In the genomic region with DNA sequence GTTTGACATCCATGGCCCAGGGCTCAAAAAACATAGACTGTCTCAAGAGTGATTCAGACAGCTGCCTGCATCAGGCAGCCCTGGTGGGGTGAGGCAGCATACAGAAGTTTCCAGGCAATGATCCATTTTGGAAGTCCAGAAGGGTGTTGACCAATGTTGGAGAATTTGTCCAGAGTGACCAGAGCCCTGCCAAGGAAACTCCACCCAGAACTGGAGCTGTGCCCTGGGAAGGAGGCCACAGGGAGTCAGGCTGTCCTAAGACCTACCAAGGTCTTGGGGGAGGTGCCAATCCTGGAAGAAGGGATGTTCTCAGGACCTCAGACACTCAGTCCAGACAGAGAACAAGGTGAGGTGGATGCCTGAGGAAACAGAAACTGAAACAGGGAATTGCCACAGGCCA, we compare ENCODE assay signal across 11 mouse cellular contexts.
DNase-seq lines count a peak whose midpoint lies in the region; TF ChIP-seq lines count a peak whose summit lies in the region.
"Had no signal": no experiment of that assay in that cellular context is flagged by ENCODE, and none has a peak within 500 bp of the region (broad histone marks: within the 10 kb centered on the region; RNA-seq: fewer than 3 reads in every experiment).

No protein-coding gene starts in this region.

- peaks cover 75% of the 10 kb centered on the region for H3K9me3 ChIP-seq in E14TG2a.4 (ENCODE audit: low read length)
- H3K9me3 ChIP-seq: neural tube, embryonic 15.5 days had no signal

- intact Hi-C loops in gastrocnemius, postnatal 14 days (cut with DNase I; ENCODE audit: low total_unique reads), result no loop called here
- intact Hi-C loops in left cerebral cortex, postnatal 36 days (cut with DNase I), result no loop called here

- TF ChIP-seq CTCF in E14TG2a.4 (conservative IDR thresholded peaks at IDR 0.05; ENCODE audit: low read length), result no peak

- DNase-seq in 3134 (ENCODE audit: extremely low read depth, insufficient read length, low spot score), result peak; percentile 65
- DNase-seq in gastrocnemius, postnatal 14 days, result peak; percentile 89
- DNase-seq in lung, adult 18-20 months, result peak; percentile 80 to 86
- DNase-seq in left cerebral cortex, postnatal 36 days (ENCODE audit: low spot score in 2 of 2), result no peak
- no peak for DNase-seq in layer of hippocampus, adult 9-10 months (ENCODE audit: low spot score)
- DNase-seq in layer of hippocampus, postnatal 14 days (ENCODE audit: low spot score in 2 of 2), result no peak
- no peak for DNase-seq in frontal cortex, postnatal 25 days (ENCODE audit: low spot score in 2 of 2)

- no peaks in the 10 kb centered on the region for H3K27me3 ChIP-seq in E14TG2a.4 (ENCODE audit: insufficient read depth, low read length)
- H3K27me3 ChIP-seq: limb, embryonic 13.5 days; neural tube, embryonic 15.5 days had no signal

- H3K4me1 ChIP-seq in E14TG2a.4 (replicated peaks; ENCODE audit: low read depth, low read length), result peaks cover 8% of the 10 kb centered on the region
- H3K4me1 ChIP-seq: neural tube, embryonic 15.5 days had no signal

- H3K4me3 ChIP-seq in E14TG2a.4 (replicated peaks; ENCODE audit: low read length), result peak overlapping the region; percentile 35; the same call in 1 of the 2 replicates
- H3K4me3 ChIP-seq: limb, embryonic 13.5 days; midbrain, embryonic 10.5 days; neural tube, embryonic 15.5 days had no signal

- no peaks in the 10 kb centered on the region for H3K36me3 ChIP-seq in E14TG2a.4 (ENCODE audit: insufficient read depth, low read length)
- H3K36me3 ChIP-seq: limb, embryonic 13.5 days; midbrain, embryonic 10.5 days; neural tube, embryonic 15.5 days had no signal

Comparison
In these comparisons a context has a peak if more than half of its experiments do, and no peak if none do; other contexts are left out.
1. DNase-seq: peak in 3134 (single experiment), gastrocnemius, postnatal 14 days (single experiment) and lung, adult 18-20 months (2 of 2); none in left cerebral cortex, postnatal 36 days (0 of 2), layer of hippocampus, adult 9-10 months (single experiment), layer of hippocampus, postnatal 14 days (0 of 2) and frontal cortex, postnatal 25 days (0 of 2).